Mouse (Mus musculus): Measurements from ENCODE around the gene Znfx1.

Gene Znfx1

GRCm38 (mm10) chr2:167062965-167063880, at the start of gene Znfx1:
Gene Znfx1 (minus strand): TSS chr2:167063015.
- in situ Hi-C loops (cut with MboI, MseI), result loop anchor here (5.0 kb wide), 1 partner anchor 439 kb away; no protein-coding TSS in a partner anchor

DNA sequence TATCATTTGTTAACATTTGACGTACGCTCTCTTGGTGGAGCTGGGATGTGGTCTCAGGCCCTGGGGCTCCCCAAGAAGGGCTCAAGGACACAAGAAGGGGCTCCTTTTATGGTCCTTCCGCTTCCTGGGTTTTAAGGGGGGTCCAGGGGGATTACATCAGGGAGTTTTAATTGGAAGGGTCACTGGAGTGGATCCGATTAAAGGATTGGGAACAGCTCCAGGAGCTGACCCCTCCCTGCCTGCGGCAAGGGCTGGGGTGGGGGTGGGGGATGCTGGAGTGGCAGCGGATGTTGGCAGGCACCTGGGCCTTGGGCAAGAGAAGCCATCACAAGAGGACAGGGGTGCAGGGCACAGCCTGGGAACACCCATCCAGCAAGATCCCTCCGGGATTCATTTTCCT, 49.4 kb upstream of the Znfx1 start:
- in situ Hi-C loops (cut with MboI, MseI), result no loop called here

GRCm38 (mm10) chr2:167109506-167109905, 46.7 kb upstream of the Znfx1 start:
- in situ Hi-C loops (cut with MboI, MseI), result no loop called here

DNA sequence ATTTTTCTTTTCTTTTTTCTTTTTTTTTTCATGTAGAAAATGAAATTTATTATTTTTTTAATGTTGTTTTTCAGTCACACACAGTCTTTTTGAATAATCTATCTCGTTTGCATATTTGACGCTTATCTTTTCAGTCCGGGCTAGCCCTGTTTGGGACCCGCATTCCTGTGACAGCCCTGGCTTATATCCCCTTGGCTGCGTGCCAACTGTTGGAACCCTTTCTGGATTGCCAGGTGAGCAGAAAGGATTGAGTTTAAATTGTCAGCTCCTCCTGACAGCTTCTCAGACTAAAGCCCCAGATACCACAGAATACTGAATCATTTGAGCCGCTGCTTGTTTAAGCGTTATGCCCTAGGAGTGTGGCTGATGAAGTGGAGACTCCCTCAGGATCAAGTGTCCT, 40.7 kb upstream of the Znfx1 start:
- in situ Hi-C loops (cut with MboI, MseI), result no loop called here

- in situ Hi-C loops (cut with MboI, MseI), result no loop called here
These were observed 39.1 kb upstream of the Znfx1 start for GRCm38 (mm10) chr2:167101743-167102441.

GRCm38 (mm10) chr2:167094688-167095087, 31.9 kb upstream of the Znfx1 start:
- in situ Hi-C loops (cut with MboI, MseI), result no loop called here

- in situ Hi-C loops (cut with MboI, MseI), result no loop called here
These were observed 30.5 kb upstream of the Znfx1 start for GRCm38 (mm10) chr2:167093171-167093900.

- in situ Hi-C loops (cut with MboI, MseI), result no loop called here
These were observed 27.5 kb upstream of the Znfx1 start for GRCm38 (mm10) chr2:167090271-167090670.

DNA sequence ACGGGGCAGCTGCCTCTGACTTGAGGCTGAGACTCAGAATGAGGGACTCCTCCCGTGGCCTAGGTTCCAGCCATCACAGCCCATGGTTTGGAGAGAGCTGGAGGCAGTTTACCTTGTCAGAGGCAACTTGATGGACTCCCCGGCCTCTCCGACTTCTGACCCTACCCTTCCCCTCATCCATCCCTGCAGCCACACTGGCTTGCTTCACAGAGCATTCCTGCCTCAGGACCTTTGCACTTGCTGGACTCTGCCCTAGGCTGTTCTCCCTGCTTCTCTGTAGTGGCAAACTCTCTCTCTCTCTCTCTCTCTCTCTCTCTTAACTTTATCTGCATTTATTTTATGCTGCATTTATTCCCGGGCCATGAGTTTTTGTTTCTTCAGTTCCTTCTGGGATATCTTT, 24.0 kb upstream of the Znfx1 start:
- in situ Hi-C loops (cut with MboI, MseI), result no loop called here

- in situ Hi-C loops (cut with MboI, MseI), result no loop called here
These were observed 23.3 kb upstream of the Znfx1 start for GRCm38 (mm10) chr2:167086092-167086491.

DNA sequence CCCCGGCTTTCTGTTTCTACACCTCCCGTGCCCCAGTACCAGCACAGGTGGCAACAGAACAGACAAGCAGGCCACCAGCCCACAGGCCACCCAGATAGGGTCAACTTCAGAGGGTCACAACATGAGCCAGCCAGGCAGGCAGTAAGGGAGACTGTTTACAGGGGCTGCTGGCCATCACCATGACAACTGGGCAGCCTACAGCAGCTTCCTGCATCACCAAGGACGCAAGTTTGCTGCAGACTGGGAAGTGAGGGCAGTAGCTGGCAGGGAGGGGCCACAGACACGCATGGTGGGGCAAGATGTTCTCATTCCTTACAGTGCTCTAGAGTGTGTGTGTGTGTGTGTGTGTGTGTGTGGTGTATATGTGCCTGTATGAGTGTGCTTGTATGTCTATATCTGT, 18.8 kb upstream of the Znfx1 start:
- in situ Hi-C loops (cut with MboI, MseI), result no loop called here

DNA sequence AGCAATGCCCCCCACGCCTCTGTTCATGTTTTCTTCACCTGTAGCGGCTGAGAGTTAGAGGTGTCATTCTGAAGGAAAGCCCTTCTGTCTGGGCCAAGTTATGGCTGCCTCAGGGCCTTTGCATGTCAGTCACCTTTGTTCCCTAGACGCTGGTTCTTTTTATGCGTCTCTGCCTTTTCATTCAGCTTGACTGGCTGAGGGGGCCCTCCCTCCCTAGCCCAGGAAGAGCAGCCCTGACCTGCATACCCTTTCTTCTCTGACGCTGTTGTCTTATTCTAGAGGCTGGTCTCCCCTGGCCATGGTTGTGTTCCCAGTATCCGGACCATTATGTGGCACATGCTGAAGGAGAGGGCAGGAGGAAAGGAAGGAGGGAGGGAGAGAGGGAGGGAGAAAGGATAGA, 18.3 kb upstream of the Znfx1 start:
- in situ Hi-C loops (cut with MboI, MseI), result no loop called here

- in situ Hi-C loops (cut with MboI, MseI), result no loop called here
These were observed 17.6 kb upstream of the Znfx1 start for GRCm38 (mm10) chr2:167080387-167080786.

DNA sequence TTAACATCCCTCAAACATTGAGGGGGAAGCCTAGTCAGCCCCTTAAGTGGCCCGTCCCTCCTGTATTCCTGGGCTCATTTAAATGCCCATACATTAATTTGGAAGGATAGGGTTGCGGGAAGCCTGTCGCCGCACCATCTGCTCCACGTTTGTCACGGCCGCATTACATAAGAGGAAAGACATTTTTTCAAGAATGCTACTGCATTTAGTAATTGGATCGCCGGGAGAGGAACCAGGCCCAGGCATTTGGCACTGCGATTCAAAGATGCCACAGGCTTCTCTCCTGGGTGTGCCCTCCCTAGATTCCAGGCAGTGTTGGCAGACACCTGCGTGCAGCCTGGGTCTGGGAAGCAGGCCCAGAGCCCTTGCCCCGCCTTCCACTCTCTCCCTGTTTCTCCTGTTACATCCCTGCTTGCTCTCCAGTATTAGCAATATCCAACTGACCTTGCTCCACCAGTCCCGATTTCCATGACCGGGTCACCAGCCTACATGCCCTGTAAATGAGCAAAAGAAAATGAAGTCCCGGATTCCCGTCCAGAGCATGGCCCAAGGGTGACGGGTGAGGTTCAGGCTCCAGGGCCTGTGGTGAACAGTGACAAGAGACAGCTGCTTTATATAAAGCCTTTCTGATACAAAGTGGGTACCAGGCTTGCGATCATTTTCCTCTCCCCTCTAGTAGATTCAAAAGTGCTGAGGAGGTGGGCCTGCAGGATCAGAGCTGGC, 16.9 kb upstream of the Znfx1 start:
- in situ Hi-C loops (cut with MboI, MseI), result no loop called here

DNA sequence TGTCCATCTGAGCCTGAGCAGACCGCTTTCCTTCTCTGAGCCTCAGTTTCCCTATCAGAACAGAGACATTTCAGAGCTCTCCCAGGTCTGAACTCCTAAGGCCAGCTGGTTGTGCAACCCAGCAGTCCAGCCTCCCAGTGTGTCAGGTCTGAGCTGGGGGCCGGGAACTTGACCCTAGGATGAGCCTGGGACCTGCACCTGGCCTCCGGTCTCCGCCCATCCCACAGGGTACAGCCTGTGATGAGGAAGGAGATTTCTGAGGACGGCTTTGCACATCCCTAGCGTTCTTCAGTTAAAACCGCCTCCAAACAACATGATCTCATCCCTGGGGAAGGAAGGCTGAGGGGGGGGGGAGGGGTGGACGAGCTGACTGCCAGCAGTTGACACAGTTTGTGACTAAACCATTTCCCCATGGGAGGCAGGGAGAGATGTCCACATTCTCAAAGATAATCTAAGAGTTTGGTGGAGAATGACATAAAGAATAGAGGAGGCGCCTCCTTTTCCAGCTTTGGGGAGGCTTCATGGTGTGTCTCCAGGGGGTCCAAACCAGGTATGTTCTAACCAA, 16.2 kb upstream of the Znfx1 start:
- in situ Hi-C loops (cut with MboI, MseI), result no loop called here

GRCm38 (mm10) chr2:167078486-167078885, 15.7 kb upstream of the Znfx1 start:
- in situ Hi-C loops (cut with MboI, MseI), result no loop called here

- in situ Hi-C loops (cut with MboI, MseI), result no loop called here
These were observed 14.6 kb upstream of the Znfx1 start for GRCm38 (mm10) chr2:167077199-167077962.

DNA sequence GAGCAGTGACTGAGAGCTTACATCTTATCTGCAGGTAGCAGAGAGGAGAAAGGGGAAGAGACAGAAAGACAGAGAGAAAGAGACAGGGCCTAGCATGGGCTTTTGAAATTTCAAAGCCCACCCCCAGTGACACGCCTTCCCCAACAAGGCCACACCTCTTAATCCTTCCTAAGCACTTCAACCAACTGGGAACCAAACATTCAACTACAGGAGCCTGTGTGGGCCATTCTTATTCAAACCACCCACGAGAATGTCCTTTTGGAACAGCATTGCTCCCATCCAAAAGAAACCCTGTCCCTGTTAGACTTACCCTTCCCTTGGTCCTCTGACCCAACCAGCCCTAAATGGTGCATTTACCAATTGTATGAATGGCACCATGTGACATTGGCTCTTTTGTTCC, 13.9 kb upstream of the Znfx1 start:
- in situ Hi-C loops (cut with MboI, MseI), result no loop called here

DNA sequence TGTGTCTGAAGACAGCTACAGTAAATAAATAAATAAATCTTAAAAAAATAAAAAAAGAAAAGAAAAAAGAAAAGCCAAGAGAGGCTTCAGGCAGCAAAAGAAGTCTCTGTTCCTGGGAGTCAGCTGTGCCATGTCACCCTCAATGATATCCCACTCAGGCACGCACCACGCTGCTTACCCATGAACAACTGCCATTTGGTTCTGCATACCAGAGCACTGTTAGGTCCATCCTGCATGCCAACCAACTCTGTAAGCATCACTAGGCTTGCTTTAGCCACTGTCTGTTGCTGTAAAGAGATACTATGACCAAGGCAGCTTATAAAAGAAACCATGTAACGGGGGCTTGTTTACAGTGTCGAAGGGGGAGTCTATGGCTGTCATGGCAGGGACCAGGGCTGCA, 13.5 kb upstream of the Znfx1 start:
- in situ Hi-C loops (cut with MboI, MseI), result no loop called here

DNA sequence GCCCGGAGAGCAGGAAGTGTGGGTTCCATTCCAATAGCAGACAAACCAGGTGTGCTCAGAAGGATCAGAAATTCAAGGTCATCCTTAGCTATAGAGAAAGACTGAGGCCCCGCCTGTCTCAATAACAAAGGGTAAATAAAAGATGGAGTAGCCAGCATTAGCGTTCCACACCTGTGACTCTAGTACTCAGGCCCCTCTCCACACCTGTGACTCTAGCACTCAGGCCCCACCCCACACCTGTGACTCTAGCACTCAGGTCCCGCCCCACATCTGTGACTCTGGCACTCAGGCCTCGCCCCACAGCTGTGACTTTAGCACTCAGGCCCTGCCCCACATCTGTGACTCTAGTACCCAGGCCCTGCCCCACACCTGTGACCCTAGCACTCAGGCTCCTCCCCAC, 11.8 kb upstream of the Znfx1 start:
- in situ Hi-C loops (cut with MboI, MseI), result loop anchor here (5.0 kb wide), 1 partner anchor 143 kb away; no protein-coding TSS in a partner anchor
